Mouse (Mus musculus): ENCODE data around the gene Olfr8. TPM values are rescaled to one million over a fixed set of nuclear protein-coding genes. Genes with fewer than 3 reads are reported as not detected.

Olfr8 gene
- polyA plus RNA-seq (2014; fragmentation: Illumina TruSeq; extraction: RNeasy Lipid Tissue Mini Kit (QIAGEN cat#74804); ENCODE audit: low read depth, low replicate concordance): not detected

GRCm38 (mm10) chr10:78950336-78950735, at the start of gene Olfr8:
Gene Olfr8 (plus strand): TSS chr10:78950636.

GRCm38 (mm10) chr10:78912871-78913270, 37.6 kb upstream of the Olfr8 start, which contains the start of gene Olfr1354:
Gene Olfr1354 (plus strand): TSS chr10:78913171.

GRCm38 (mm10) chr10:78963009-78963408, 12.6 kb downstream of the Olfr8 start, which contains the start of gene Olfr1353:
Gene Olfr1353 (plus strand): TSS chr10:78963309.

GRCm38 (mm10) chr10:78980750-78981149, 30.3 kb downstream of the Olfr8 start, which contains the start of gene Olfr1352:
Gene Olfr1352 (plus strand): TSS chr10:78981050.

Other genes with a start within 250 kb of the Olfr8 start
- not detected for gene Casp14, start 232.3 kb upstream of the Olfr8 start, polyA plus RNA-seq (2014; fragmentation: Illumina TruSeq; extraction: RNeasy Lipid Tissue Mini Kit (QIAGEN cat#74804); ENCODE audit: low read depth, low replicate concordance)
- not detected for gene Ccdc105, start 197.6 kb upstream of the Olfr8 start, polyA plus RNA-seq (2014; fragmentation: Illumina TruSeq; extraction: RNeasy Lipid Tissue Mini Kit (QIAGEN cat#74804); ENCODE audit: low read depth, low replicate concordance)
- gene Slc1a6, start 170.1 kb upstream of the Olfr8 start, polyA plus RNA-seq (2014; fragmentation: Illumina TruSeq; extraction: RNeasy Lipid Tissue Mini Kit (QIAGEN cat#74804); ENCODE audit: low read depth, low replicate concordance): not detected
- gene Olfr1356, start 98.5 kb upstream of the Olfr8 start, polyA plus RNA-seq (2014; fragmentation: Illumina TruSeq; extraction: RNeasy Lipid Tissue Mini Kit (QIAGEN cat#74804); ENCODE audit: low read depth, low replicate concordance): not detected
- gene Olfr1355, start 75.1 kb upstream of the Olfr8 start, polyA plus RNA-seq (2014; fragmentation: Illumina TruSeq; extraction: RNeasy Lipid Tissue Mini Kit (QIAGEN cat#74804); ENCODE audit: low read depth, low replicate concordance): not detected
- gene Olfr1354, start 37.5 kb upstream of the Olfr8 start, polyA plus RNA-seq (2014; fragmentation: Illumina TruSeq; extraction: RNeasy Lipid Tissue Mini Kit (QIAGEN cat#74804); ENCODE audit: low read depth, low replicate concordance): not detected
- gene Olfr1353, start 12.7 kb downstream of the Olfr8 start, polyA plus RNA-seq (2014; fragmentation: Illumina TruSeq; extraction: RNeasy Lipid Tissue Mini Kit (QIAGEN cat#74804); ENCODE audit: low read depth, low replicate concordance): not detected
- gene Olfr1352, start 30.4 kb downstream of the Olfr8 start, polyA plus RNA-seq (2014; fragmentation: Illumina TruSeq; extraction: RNeasy Lipid Tissue Mini Kit (QIAGEN cat#74804); ENCODE audit: low read depth, low replicate concordance): not detected
- not detected for gene Olfr1351, start 61.8 kb downstream of the Olfr8 start, polyA plus RNA-seq (2014; fragmentation: Illumina TruSeq; extraction: RNeasy Lipid Tissue Mini Kit (QIAGEN cat#74804); ENCODE audit: low read depth, low replicate concordance)
- not detected for gene Olfr57, start 78.1 kb downstream of the Olfr8 start, polyA plus RNA-seq (2014; fragmentation: Illumina TruSeq; extraction: RNeasy Lipid Tissue Mini Kit (QIAGEN cat#74804); ENCODE audit: low read depth, low replicate concordance)
- 33.4 TPM for gene 2610008E11Rik, start 147.0 kb downstream of the Olfr8 start, polyA plus RNA-seq (2014; fragmentation: Illumina TruSeq; extraction: RNeasy Lipid Tissue Mini Kit (QIAGEN cat#74804); ENCODE audit: low read depth, low replicate concordance)
- gene Vmn2r80, start 198.1 kb downstream of the Olfr8 start, polyA plus RNA-seq (2014; fragmentation: Illumina TruSeq; extraction: RNeasy Lipid Tissue Mini Kit (QIAGEN cat#74804); ENCODE audit: low read depth, low replicate concordance): not detected